Comparison of ENCODE assay signal across 10 mouse cellular contexts in genomic region chr12:25330004-25330708, GRCm38 (mm10).
DNase-seq lines count a peak whose midpoint lies in the region; ATAC-seq and TF ChIP-seq lines count a peak whose summit lies in the region.
"Had no signal": no experiment of that assay in that cellular context is flagged by ENCODE, and none has a peak within 500 bp of the region (broad histone marks: within the 10 kb centered on the region; RNA-seq: fewer than 3 reads in every experiment).

No protein-coding gene starts in this region.

- 0 out of 2 replicates have a peak overlapping the region, but pooled peaks have one; percentile 5 for H3K4me2 ChIP-seq in heart, embryonic 11.5 days
- H3K4me2 ChIP-seq in lung, postnatal 0 days (replicated peaks; ENCODE audit: low read depth, low read length), result no peak overlapping the region
- H3K4me2 ChIP-seq: midbrain, embryonic 12.5 days had no signal

- no peak for TF ChIP-seq CTCF in bone marrow, adult 2 months (IDR thresholded peaks at IDR 0.05; ENCODE audit: control insufficient read depth, insufficient read depth, low read length)
- no peak for TF ChIP-seq CTCF in lung, postnatal 0 days (IDR thresholded peaks at IDR 0.05)
- no peak for TF ChIP-seq CTCF in cerebellum, adult 2 months (IDR thresholded peaks at IDR 0.05; ENCODE audit: borderline replicate concordance, insufficient read depth, low read depth, low read length)

- H3K9me3 ChIP-seq in heart, embryonic 11.5 days (replicated peaks; ENCODE audit: control insufficient read depth, low read length), result no peaks in the 10 kb centered on the region
- no peaks in the 10 kb centered on the region for H3K9me3 ChIP-seq in lung, postnatal 0 days (ENCODE audit: low read length)
- H3K9me3 ChIP-seq: midbrain, embryonic 12.5 days had no signal

- peak; percentile 43 for DNase-seq in layer of hippocampus, adult 11-12 months (ENCODE audit: low spot score)
- DNase-seq in layer of hippocampus, postnatal 10 days (ENCODE audit: low spot score in 2 of 2), result no peak
- peak; percentile 63 for DNase-seq in lung, postnatal 0 days (ENCODE audit: low spot score)
- DNase-seq in urinary bladder, postnatal 14 days (ENCODE audit: low spot score), result no peak
- no peak for DNase-seq in cerebellum, adult 2 months
- DNase-seq in retina, embryonic 14.5 days (ENCODE audit: low spot score), result no peak
- DNase-seq: right cerebral cortex, postnatal 25 days had no signal

- no peak for TF ChIP-seq EP300 in lung, postnatal 0 days (IDR thresholded peaks at IDR 0.05)

- ATAC-seq in heart, embryonic 11.5 days (replicated peaks; ENCODE audit: insufficient number of reproducible peaks, low FRiP score, low TSS enrichment), result peak; percentile 89
- peak; percentile 47; the same call in 1 of the 2 replicates for ATAC-seq in lung, postnatal 0 days

- H3K4me3 ChIP-seq in bone marrow, adult 2 months (replicated peaks; ENCODE audit: control insufficient read depth, low read depth, low read length), result no peak overlapping the region
- no peak overlapping the region for H3K4me3 ChIP-seq in heart, embryonic 11.5 days (ENCODE audit: low read depth, low read length)
- H3K4me3 ChIP-seq in lung, postnatal 0 days (ENCODE audit: low read depth, low read length), result no peak overlapping the region
- no peak overlapping the region for H3K4me3 ChIP-seq in cerebellum, adult 2 months (replicated peaks; ENCODE audit: insufficient read depth, low read depth, low read length)
- H3K4me3 ChIP-seq: midbrain, embryonic 12.5 days had no signal

- peaks cover 6% of the 10 kb centered on the region for H3K4me1 ChIP-seq in bone marrow, adult 2 months (ENCODE audit: control insufficient read depth, insufficient read depth, low read length)
- H3K4me1 ChIP-seq in heart, embryonic 11.5 days (ENCODE audit: control insufficient read depth, insufficient read depth, low read length), result peaks cover 13% of the 10 kb centered on the region
- H3K4me1 ChIP-seq in lung, postnatal 0 days (ENCODE audit: insufficient read depth, low read depth, low read length), result no peaks in the 10 kb centered on the region
- no peaks in the 10 kb centered on the region for H3K4me1 ChIP-seq in cerebellum, adult 2 months (ENCODE audit: control insufficient read depth, insufficient read depth, low read length)
- H3K4me1 ChIP-seq: midbrain, embryonic 12.5 days had no signal

- no peak overlapping the region for H3K9ac ChIP-seq in heart, embryonic 11.5 days (ENCODE audit: low read depth, low read length)
- no peak overlapping the region for H3K9ac ChIP-seq in lung, postnatal 0 days (replicated peaks; ENCODE audit: low read depth)
- H3K9ac ChIP-seq: midbrain, embryonic 12.5 days had no signal

- H3K27ac ChIP-seq in bone marrow, adult 2 months (ENCODE audit: control insufficient read depth, insufficient read depth, low read depth, low read length, poor library complexity), result peak overlapping the region; percentile 56
- peak overlapping the region; percentile 77; the same call in 1 of the 2 replicates for H3K27ac ChIP-seq in heart, embryonic 11.5 days (ENCODE audit: low read depth, low read length)
- H3K27ac ChIP-seq in lung, postnatal 0 days (ENCODE audit: low read length), result no peak overlapping the region
- H3K27ac ChIP-seq in cerebellum, adult 2 months (ENCODE audit: insufficient read depth, low read length), result no peak overlapping the region
- H3K27ac ChIP-seq: midbrain, embryonic 12.5 days had no signal

- no peaks in the 10 kb centered on the region for H3K36me3 ChIP-seq in heart, embryonic 11.5 days (ENCODE audit: control insufficient read depth, insufficient read depth, low read length)
- H3K36me3 ChIP-seq in lung, postnatal 0 days (ENCODE audit: insufficient read depth, low read length), result no peaks in the 10 kb centered on the region
- H3K36me3 ChIP-seq: midbrain, embryonic 12.5 days had no signal

- H3K27me3 ChIP-seq in heart, embryonic 11.5 days (ENCODE audit: control insufficient read depth, insufficient read depth, low read length), result no peaks in the 10 kb centered on the region
- no peaks in the 10 kb centered on the region for H3K27me3 ChIP-seq in lung, postnatal 0 days (replicated peaks; ENCODE audit: insufficient read depth, low read length)
- H3K27me3 ChIP-seq in cerebellum, adult 2 months (ENCODE audit: control insufficient read depth, insufficient read depth, low read length), result no peaks in the 10 kb centered on the region
- H3K27me3 ChIP-seq: midbrain, embryonic 12.5 days had no signal

- WGBS in bone marrow, adult 2 months, result 28% methylated on average over 5 of the region's 5 CpGs
- WGBS in heart, embryonic 11.5 days (ENCODE audit: insufficient replicate concordance), result 20% methylated on average over 5 of the region's 5 CpGs
- WGBS in lung, postnatal 0 days, result 45% methylated on average over 5 of the region's 5 CpGs
- WGBS in cerebellum, adult 2 months, result 63% methylated on average over 5 of the region's 5 CpGs

- no peak for TF ChIP-seq POLR2A in bone marrow, adult 2 months (IDR thresholded peaks at IDR 0.05; ENCODE audit: borderline replicate concordance, control insufficient read depth, low read depth, low read length)
- no peak for TF ChIP-seq POLR2A in cerebellum, adult 2 months (IDR thresholded peaks at IDR 0.05; ENCODE audit: borderline replicate concordance, insufficient read depth, low read length)

Comparison
In these comparisons a context has a peak if more than half of its experiments do, and no peak if none do; other contexts are left out.
1. DNase-seq: peak in layer of hippocampus, adult 11-12 months (single experiment) and lung, postnatal 0 days (single experiment); none in layer of hippocampus, postnatal 10 days (0 of 2), urinary bladder, postnatal 14 days (single experiment), cerebellum, adult 2 months (0 of 2) and retina, embryonic 14.5 days (single experiment).
2. H3K27ac ChIP-seq: peak in bone marrow, adult 2 months (single experiment) and heart, embryonic 11.5 days (single experiment); none in lung, postnatal 0 days (single experiment) and cerebellum, adult 2 months (single experiment).